Mouse (Mus musculus) fat pad, adult 2 months (tissue): Measurements from ENCODE around the gene Inca1.

Experiments used
- DNase-seq: peaks from one replicate; pipeline ENCODE4 v3.0.0-alpha.2; 2011; ENCODE audit warnings: low read depth, low spot score; ENCODE audit errors: extremely low read depth

Inca1 gene

DNA sequence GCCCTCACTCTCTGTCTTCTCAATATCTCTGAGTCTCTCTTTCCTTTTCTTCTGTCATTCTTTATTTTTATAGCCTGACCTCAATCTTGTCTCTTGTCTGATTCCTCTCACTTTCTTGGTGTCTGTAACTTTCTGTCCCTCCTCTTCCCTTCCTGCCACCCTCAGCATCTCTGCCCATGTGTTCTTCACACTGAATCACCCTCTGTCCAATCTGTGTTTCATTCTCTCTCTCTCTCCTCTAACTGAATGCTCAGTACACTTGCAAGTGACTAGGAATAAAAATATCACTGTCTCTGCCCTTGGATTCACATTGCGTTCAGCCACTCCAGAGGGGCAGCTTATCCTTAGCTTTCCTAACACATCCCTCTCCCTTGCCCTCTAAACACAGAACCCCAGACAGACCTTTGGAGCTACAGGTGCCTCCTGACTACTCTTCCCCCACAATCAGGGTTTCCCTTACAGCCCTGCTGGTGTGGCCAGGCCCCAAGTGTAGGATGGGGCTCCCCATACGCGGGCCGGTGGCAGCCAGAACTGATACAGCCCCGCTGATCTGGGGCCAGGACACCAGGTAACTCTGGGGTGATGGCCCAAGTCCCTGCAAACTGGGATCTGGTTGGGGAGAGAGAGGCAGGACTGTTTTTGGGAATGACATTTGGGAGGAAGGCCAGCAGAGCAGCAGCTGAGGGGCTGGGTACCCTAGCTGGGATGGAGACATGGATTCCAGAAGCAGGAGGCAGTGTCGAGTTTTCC, 2.2 kb upstream of the Inca1 start:
- no peak for DNase-seq

GRCm38 (mm10) chr11:70701221-70701955, 1.4 kb upstream of the Inca1 start:
- no peak for DNase-seq

DNA sequence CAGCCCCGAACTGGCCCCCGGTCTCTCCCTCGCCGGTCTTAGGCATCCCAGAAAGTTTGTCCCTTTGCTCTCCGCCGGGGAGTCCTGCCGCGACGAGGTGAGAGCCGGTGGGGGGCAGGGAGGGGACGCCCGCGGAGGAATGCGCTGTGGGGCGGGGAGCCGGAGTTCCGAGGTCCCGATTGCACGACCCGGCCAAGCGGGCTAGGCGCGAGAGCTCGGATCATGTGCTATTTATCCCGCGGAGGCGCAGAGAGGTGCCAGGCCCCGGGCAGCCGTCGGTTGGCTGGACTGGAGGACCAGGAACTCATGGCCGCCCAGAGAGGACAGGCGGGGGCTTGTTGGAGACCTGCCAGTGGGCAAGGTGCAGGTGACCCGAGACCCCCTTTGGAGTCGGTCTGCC, 658 bp upstream of the Inca1 start:
- no peak for DNase-seq

GRCm38 (mm10) chr11:70699051-70699450, 904 bp downstream of the Inca1 start:
- DNase-seq, result no peak

- no peak for DNase-seq
Measured at GRCm38 (mm10) chr11:70697376-70697775, 2.6 kb downstream of the Inca1 start.

DNA sequence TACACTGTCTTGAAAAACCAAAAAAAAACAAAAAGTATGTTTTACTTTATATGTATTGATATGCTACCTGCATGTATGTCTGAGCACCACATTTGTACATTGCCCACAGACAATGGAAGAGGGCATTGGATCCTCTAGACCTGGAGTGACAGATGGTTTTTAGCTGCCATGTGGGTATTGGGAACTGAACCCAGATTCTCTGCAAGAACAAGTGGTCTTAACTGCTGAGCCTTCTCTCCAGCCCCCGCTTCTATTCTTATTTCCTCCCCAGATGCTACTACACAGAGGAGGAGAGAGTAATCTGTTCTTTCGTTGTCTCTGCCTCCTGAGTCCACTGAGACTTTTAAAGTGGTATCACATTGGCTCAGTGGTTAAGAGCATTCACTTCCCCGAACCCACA, 6.5 kb downstream of the Inca1 start:
- no peak for DNase-seq

GRCm38 (mm10) chr11:70689578-70689977, 10.4 kb downstream of the Inca1 start:
- DNase-seq, result no peak

- no peak for DNase-seq
Measured at GRCm38 (mm10) chr11:70688372-70688771, 11.6 kb downstream of the Inca1 start.

GRCm38 (mm10) chr11:70687601-70688199, 12.3 kb downstream of the Inca1 start, which contains the start of gene Camta2:
Camta2 (minus strand) TSS chr11:70688105.
- no peak for DNase-seq

DNA sequence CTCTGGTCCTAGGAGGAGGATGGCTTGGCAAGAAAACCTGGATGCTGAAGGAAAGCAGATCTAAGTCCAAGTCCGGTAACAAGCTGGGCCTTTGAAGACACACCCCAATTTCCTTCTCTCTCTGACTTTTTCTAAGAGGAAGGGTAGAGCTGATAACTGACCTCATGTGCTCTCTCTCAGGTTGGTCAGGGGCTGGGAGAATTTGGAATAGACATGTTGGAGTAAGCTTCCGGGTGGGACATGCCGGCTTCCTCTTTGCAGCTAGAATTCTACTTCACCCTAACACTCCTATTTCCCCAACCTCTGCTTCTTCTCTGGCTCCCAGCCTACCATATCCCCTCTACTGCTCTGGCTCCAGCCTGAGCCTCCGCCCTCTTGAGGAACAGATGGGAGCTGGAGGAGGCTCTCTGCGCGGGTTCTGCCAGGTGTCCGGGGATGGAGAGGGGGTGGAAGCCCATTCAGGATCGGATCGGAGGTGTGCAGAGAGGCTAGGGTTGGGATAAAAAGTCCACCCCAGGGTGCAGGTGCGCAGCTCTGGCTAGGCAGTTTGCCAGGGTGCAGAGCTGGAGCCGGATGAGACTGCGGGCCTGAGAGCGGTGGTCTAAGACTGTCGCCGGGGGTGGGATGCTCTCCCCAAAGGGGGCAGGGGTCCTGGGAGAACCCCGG, 12.9 kb downstream of the Inca1 start:
- no peak for DNase-seq

DNA sequence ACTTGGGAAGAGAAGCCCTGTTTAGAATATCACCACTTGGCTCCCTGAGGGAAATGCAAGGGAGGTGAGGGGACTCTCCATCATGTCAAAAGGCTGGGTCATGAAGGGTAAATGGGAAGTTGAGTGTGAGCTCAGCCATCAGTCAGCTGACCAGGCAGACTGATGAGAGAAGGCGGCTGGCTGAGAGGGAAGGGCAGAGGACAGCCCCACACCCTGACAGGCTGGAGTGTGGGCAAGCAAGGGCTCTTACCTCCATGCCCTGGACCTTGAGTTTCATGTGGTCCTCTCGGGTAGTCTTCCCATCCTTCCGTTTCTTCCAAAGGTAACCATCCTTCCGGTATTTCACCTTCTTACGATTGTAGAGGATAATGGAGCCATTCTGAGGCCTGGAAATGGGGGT, 16.3 kb downstream of the Inca1 start:
- no peak for DNase-seq

- no peak for DNase-seq
Measured at GRCm38 (mm10) chr11:70681897-70682581, 17.9 kb downstream of the Inca1 start.

DNA sequence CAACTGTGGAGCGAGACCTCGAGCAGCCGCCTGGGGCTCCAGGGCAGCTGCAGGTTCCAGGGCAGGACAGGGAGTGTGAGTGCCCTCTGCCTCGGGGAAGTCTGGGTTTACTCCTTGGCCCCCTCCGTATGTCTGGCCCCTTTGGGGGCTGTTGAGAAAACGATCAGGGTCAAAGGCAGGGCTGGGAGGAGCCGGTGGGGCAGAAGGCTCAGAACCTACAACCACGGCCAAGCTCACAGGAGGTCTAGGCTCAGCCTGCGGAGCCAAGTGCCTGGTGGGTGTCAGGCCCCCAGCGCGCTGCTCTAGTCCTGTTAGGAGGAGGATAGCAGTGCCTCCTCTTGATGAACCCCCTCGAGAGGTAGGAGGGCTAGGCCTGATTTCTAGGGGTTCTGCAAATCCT, 18.8 kb downstream of the Inca1 start:
- DNase-seq, result no peak

- no peak for DNase-seq
Measured at GRCm38 (mm10) chr11:70679894-70680293, 20.1 kb downstream of the Inca1 start.

- DNase-seq, result no peak
Measured at GRCm38 (mm10) chr11:70679361-70679760, 20.6 kb downstream of the Inca1 start.

GRCm38 (mm10) chr11:70678576-70678975, 21.4 kb downstream of the Inca1 start:
- no peak for DNase-seq

- DNase-seq, result no peak
Measured at GRCm38 (mm10) chr11:70678092-70678491, 21.9 kb downstream of the Inca1 start.

GRCm38 (mm10) chr11:70674501-70674900, 25.5 kb downstream of the Inca1 start:
- no peak for DNase-seq

- DNase-seq, result no peak
Measured at GRCm38 (mm10) chr11:70674014-70674413, 25.9 kb downstream of the Inca1 start.

DNA sequence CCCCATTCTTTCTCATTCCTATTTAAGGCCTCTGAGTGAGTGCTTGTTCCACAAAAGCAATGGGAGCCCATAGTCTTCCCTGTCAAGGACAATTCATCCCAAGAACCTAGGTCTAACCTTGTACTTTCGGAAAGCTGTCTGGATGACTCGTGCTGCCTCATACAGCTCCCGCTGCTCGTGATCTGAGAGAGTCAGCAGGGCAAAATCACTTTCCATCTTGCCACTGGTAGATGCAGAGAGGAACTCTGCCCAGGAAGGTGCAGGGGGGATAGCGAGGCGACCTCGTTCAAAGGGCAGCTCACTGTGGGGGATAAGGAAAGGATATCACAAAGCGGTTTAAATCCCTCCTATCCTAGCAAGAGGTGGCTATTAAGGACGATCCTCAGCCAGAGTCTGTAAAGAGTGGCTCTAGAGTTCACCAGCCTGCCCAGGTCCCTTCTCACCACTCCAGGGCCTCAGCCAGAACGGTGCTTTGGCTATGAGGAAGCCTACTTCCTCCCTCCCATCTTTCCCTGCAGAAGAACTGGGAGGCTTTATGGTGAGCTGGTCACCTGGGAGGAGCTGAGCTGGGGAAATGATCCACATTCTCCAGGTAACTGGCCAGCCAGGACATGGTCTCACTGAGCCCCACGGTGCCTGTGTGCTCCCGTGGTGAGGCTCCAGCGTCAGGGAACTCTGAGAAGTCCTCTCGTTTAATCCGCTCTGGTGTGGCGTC, 28.5 kb downstream of the Inca1 start:
- DNase-seq, result no peak
